Mouse (Mus musculus): ENCODE measurements at regions not wholly inside any gene's neighbourhood (a gene's known extent, or its start where the extent isn't known, plus 50 kb on each side); places are given as distances from the start of the nearest gene placed in this dataset.

GRCm38 (mm10) chr1:75844981-75845380, 298.9 kb downstream of the Slc4a3 start:
- no peak overlapping the region for H3K27ac ChIP-seq (ENCODE audit: insufficient read depth, low read depth)
- TF ChIP-seq MAZ (IDR thresholded peaks at IDR 0.05; ENCODE audit: low read depth, low read length), result no peak
- no peak for TF ChIP-seq JUND (conservative IDR thresholded peaks at IDR 0.05; ENCODE audit: low read depth, low read length)
- no peak for TF ChIP-seq MAFK (IDR thresholded peaks at IDR 0.05; ENCODE audit: insufficient replicate concordance, low read length)
- TF ChIP-seq NRF1 (IDR thresholded peaks at IDR 0.05; ENCODE audit: low read depth, low read length), result no peak
- TF ChIP-seq EP300 (IDR thresholded peaks at IDR 0.05; ENCODE audit: low read length), result no peak
- TF ChIP-seq USF2 (conservative IDR thresholded peaks at IDR 0.05; ENCODE audit: low read depth, low read length), result no peak
- TF ChIP-seq ZMIZ1 (IDR thresholded peaks at IDR 0.05; ENCODE audit: low read depth, low read length), result no peak
- no peak overlapping the region for H3K9ac ChIP-seq (ENCODE audit: insufficient read depth, low read depth)
- H3K4me1 ChIP-seq (ENCODE audit: control insufficient read depth in 1 of 2, insufficient read depth in 2 of 2), result peaks cover 0 to 9% of the 10 kb centered on the region in 2 experiments; a peak in 1 of 4 replicates
- no peak overlapping the region for H3K4me2 ChIP-seq (ENCODE audit: insufficient read depth, low read depth, poor library complexity, severe bottlenecking)
- DNase-seq (ENCODE audit: extremely low read depth), result no peak
- no peaks in the 10 kb centered on the region for H3K79me2 ChIP-seq (replicated peaks; ENCODE audit: control insufficient read depth, extremely low read depth, insufficient read depth, poor library complexity, severe bottlenecking)
- no peak overlapping the region for H3K4me3 ChIP-seq (replicated peaks in 1 of 3; ENCODE audit: low read depth in 2 of 3, low read length in 2 of 3, poor library complexity in 1 of 3)
- no peaks in the 10 kb centered on the region for H3K36me3 ChIP-seq (replicated peaks in 1 of 2; ENCODE audit: control insufficient read depth in 1 of 2, insufficient read depth in 1 of 2, low read length in 1 of 2)
- H3K27me3 ChIP-seq (replicated peaks), result no peaks in the 10 kb centered on the region
- in situ Hi-C loops (cut with MboI; ENCODE audit: low pct_ligation_motif_present, low pct_unique_long_range_greater_than_20kb, low sequenced_read_pairs) (no loop called here), dilution Hi-C loops (cut with MboI; ENCODE audit: extremely low pct_ligation_motif_present, extremely low pct_unique_long_range_greater_than_20kb, low sequenced_read_pairs) (no loop called here)
- H3K9me3 ChIP-seq (replicated peaks; ENCODE audit: low read length), result no peaks in the 10 kb centered on the region

GRCm38 (mm10) chr1:75845771-75846535, 299.9 kb downstream of the Slc4a3 start:
- in situ Hi-C loops (cut with MboI; ENCODE audit: low pct_ligation_motif_present, low pct_unique_long_range_greater_than_20kb, low sequenced_read_pairs), result no loop called here
- H3K4me2 ChIP-seq (ENCODE audit: insufficient read depth, low read depth, poor library complexity, severe bottlenecking), result no peak overlapping the region
- no peaks in the 10 kb centered on the region for H3K79me2 ChIP-seq (replicated peaks; ENCODE audit: control insufficient read depth, extremely low read depth, insufficient read depth, poor library complexity, severe bottlenecking)
- no peaks in the 10 kb centered on the region for H3K36me3 ChIP-seq (replicated peaks in 1 of 2; ENCODE audit: control insufficient read depth in 1 of 2, insufficient read depth in 1 of 2, low read length in 1 of 2)
- peak; percentile 2 for DNase-seq (ENCODE audit: extremely low read depth)
- H3K4me1 ChIP-seq (ENCODE audit: control insufficient read depth in 1 of 2, insufficient read depth in 2 of 2), result peaks cover 0 to 9% of the 10 kb centered on the region in 2 experiments; a peak in 1 of 4 replicates
- H3K27me3 ChIP-seq (replicated peaks), result no peaks in the 10 kb centered on the region
- no peak overlapping the region for H3K27ac ChIP-seq (ENCODE audit: insufficient read depth, low read depth)
- no peak overlapping the region for H3K4me3 ChIP-seq (replicated peaks in 1 of 3; ENCODE audit: low read depth in 2 of 3, low read length in 2 of 3, poor library complexity in 1 of 3)
- H3K9ac ChIP-seq (ENCODE audit: insufficient read depth, low read depth), result no peak overlapping the region
- dilution Hi-C loops (cut with MboI; ENCODE audit: extremely low pct_ligation_motif_present, extremely low pct_unique_long_range_greater_than_20kb, low sequenced_read_pairs), result no loop called here
- no peak for TF ChIP-seq MYC (IDR thresholded peaks at IDR 0.05; ENCODE audit: low read depth, low read length)
- TF ChIP-seq KAT2A (IDR thresholded peaks at IDR 0.05; ENCODE audit: insufficient replicate concordance, low read length), result no peak
- no peak for TF ChIP-seq CTCF (conservative IDR thresholded peaks at IDR 0.05 in 1 of 2, IDR thresholded peaks at IDR 0.05 in 1 of 2; ENCODE audit: low read depth in 2 of 2, low read length in 2 of 2)
- no peak for TF ChIP-seq SIN3A (IDR thresholded peaks at IDR 0.05; ENCODE audit: low read length)
- TF ChIP-seq ZKSCAN1 (IDR thresholded peaks at IDR 0.05; ENCODE audit: borderline replicate concordance, low read depth, low read length), result no peak
- TF ChIP-seq SMC3 (IDR thresholded peaks at IDR 0.05; ENCODE audit: low read depth, low read length), result no peak
- TF ChIP-seq ZC3H11A (IDR thresholded peaks at IDR 0.05; ENCODE audit: low read depth, low read length), result no peak
- TF ChIP-seq ETS1 (conservative IDR thresholded peaks at IDR 0.05; ENCODE audit: low read depth, low read length), result no peak
- no peak for TF ChIP-seq MAZ (IDR thresholded peaks at IDR 0.05; ENCODE audit: low read depth, low read length)
- TF ChIP-seq USF2 (conservative IDR thresholded peaks at IDR 0.05; ENCODE audit: low read depth, low read length), result no peak
- no peak for TF ChIP-seq USF1 (IDR thresholded peaks at IDR 0.05; ENCODE audit: low read depth, low read length)
- no peak for TF ChIP-seq IRF4 (IDR thresholded peaks at IDR 0.05; ENCODE audit: low read depth, low read length)
- TF ChIP-seq MAX (IDR thresholded peaks at IDR 0.05; ENCODE audit: low read length), result no peak
- no peak for TF ChIP-seq GABPA (IDR thresholded peaks at IDR 0.05; ENCODE audit: insufficient replicate concordance, low read depth, low read length)
- TF ChIP-seq JUN (IDR thresholded peaks at IDR 0.05; ENCODE audit: insufficient read depth, low read depth, low read length), result no peak
- TF ChIP-seq UBTF (IDR thresholded peaks at IDR 0.05; ENCODE audit: low read depth, low read length), result no peak
- TF ChIP-seq RCOR1 (conservative IDR thresholded peaks at IDR 0.05; ENCODE audit: low read depth, low read length), result no peak
- no peak for TF ChIP-seq TBP (conservative IDR thresholded peaks at IDR 0.05; ENCODE audit: low read depth, low read length)
- no peaks in the 10 kb centered on the region for H3K9me3 ChIP-seq (replicated peaks; ENCODE audit: low read length)

All from CH12.LX (cell line).